Mouse (Mus musculus) heart, embryonic 12.5 days (tissue): Measurements from ENCODE around the gene Foxn1. TPM values are rescaled to one million over a fixed set of nuclear protein-coding genes. Genes with fewer than 3 reads are reported as not detected.
A peak's percentile ranks its signal among the peaks of the same experiment; 100 is the strongest.

ENCODE experiments used
- ATAC-seq: fragments of 200-750 bp; cut with Nextera tagmentation; 2 replicates; pipeline ENCODE4 v1.8.0; 2017; ENCODE audit warnings: moderate TSS enrichment, moderate library complexity; ENCODE audit not compliant: insufficient number of reproducible peaks, low FRiP score
- H3K27ac ChIP-seq: fragments of 300-500 bp; sonication (generic); 2 replicates; pipeline ENCODE4 v1.5.1; 2016; ENCODE audit warnings: mild to moderate bottlenecking, moderate library complexity; ENCODE audit not compliant: poor library complexity, severe bottlenecking
- H3K27me3 ChIP-seq: fragments of 300-500 bp; sonication (generic); replicated peaks from 2 replicates; pipeline ENCODE4 v1.6.1; 2016; ENCODE audit warnings: mild to moderate bottlenecking, moderate library complexity
- H3K36me3 ChIP-seq: fragments of 300-500 bp; sonication (generic); 2 replicates; pipeline ENCODE4 v1.6.1; 2016; ENCODE audit warnings: mild to moderate bottlenecking, moderate library complexity
- H3K4me1 ChIP-seq: fragments of 300-500 bp; sonication (generic); replicated peaks from 2 replicates; pipeline ENCODE4 v1.6.1; 2016; ENCODE audit warnings: mild to moderate bottlenecking
- H3K4me2 ChIP-seq: fragments of 300-500 bp; sonication (generic); 2 replicates; pipeline ENCODE4 v1.6.1; 2016; ENCODE audit warnings: mild to moderate bottlenecking, moderate library complexity
- H3K4me3 ChIP-seq: fragments of 300-500 bp; sonication (generic); 2 replicates; pipeline ENCODE4 v1.5.1; 2016; ENCODE audit warnings: mild to moderate bottlenecking
- H3K9ac ChIP-seq: fragments of 300-500 bp; sonication (generic); 2 replicates; pipeline ENCODE4 v1.6.1; 2016; ENCODE audit warnings: mild to moderate bottlenecking, moderate library complexity
- H3K9me3 ChIP-seq: fragments of 300-500 bp; sonication (generic); replicated peaks from 2 replicates; pipeline ENCODE4 v1.6.1; 2016; ENCODE audit warnings: mild to moderate bottlenecking, moderate library complexity
- WGBS: fragments of 180-500 bp; shearing (Covaris S2); methylation state at CpG from one replicate; pipeline ENCODE4 v1.1.7; 2016; 5-methylcytosine and 5-hydroxymethylcytosine counted together
- polyA plus RNA-seq: library from polyadenylated mRNA; unstranded; fragments of >200 nt; fragmentation: Nextera tagmentation; extraction: Ambion mirVana; gene quantifications from 2 replicates; pipeline ENCODE4 v1.2.1, GENCODE M21; 2016

Foxn1 gene
- polyA plus RNA-seq, 1 experiment from 2014 or later: not detected

GRCm38 (mm10) chr11:78399680-78400079 lies 13.3 kb upstream of the Foxn1 start:
- H3K27ac ChIP-seq: no peak overlapping the region
- ATAC-seq: no peak

GRCm38 (mm10) chr11:78398212-78398611 lies 11.9 kb upstream of the Foxn1 start:
- Histone ChIP-seq H3K4me1 (0 out of 2 replicates have a peak, but pooled peaks cover 4% of the 10 kb centered on the region), H3K9ac (no peak overlapping the region), H3K27ac (no peak overlapping the region), H3K4me3 (no peak overlapping the region), H3K27me3 (peaks cover 55% of the 10 kb centered on the region), H3K9me3 (no peaks in the 10 kb centered on the region), H3K36me3 (no peaks in the 10 kb centered on the region), H3K4me2 (no peak overlapping the region)
- 75% methylated on average over 6 of the region's 6 CpGs for WGBS
- ATAC-seq: no peak

More at GRCm38 (mm10) chr11:78399680-78400079, 13.3 kb upstream of the Foxn1 start:
- H3K4me3 ChIP-seq: no peak overlapping the region
- no peak overlapping the region for H3K4me2 ChIP-seq
- peaks cover 62% of the 10 kb centered on the region for H3K27me3 ChIP-seq
- H3K9ac ChIP-seq: no peak overlapping the region
- 21% methylated on average over 8 of the region's 8 CpGs for WGBS
- H3K36me3 ChIP-seq: no peaks in the 10 kb centered on the region
- 0 out of 2 replicates have a peak, but pooled peaks cover 4% of the 10 kb centered on the region for H3K4me1 ChIP-seq
- H3K9me3 ChIP-seq: no peaks in the 10 kb centered on the region

- Histone ChIP-seq H3K27me3 (peaks cover 55% of the 10 kb centered on the region), H3K4me2 (peak overlapping the region; percentile 55), H3K27ac (no peak overlapping the region), H3K4me3 (peak overlapping the region; percentile 12; the same call in 1 of the 2 replicates), H3K4me1 (0 out of 2 replicates have a peak, but pooled peaks cover 4% of the 10 kb centered on the region), H3K36me3 (no peaks in the 10 kb centered on the region), H3K9ac (peak overlapping the region; percentile 49; the same call in 1 of the 2 replicates), H3K9me3 (no peaks in the 10 kb centered on the region)
- no peak for ATAC-seq
- 12% methylated on average over 18 of the region's 18 CpGs for WGBS
Observed at GRCm38 (mm10) chr11:78397397-78397796, 11.0 kb upstream of the Foxn1 start.

GRCm38 (mm10) chr11:78396950-78397349 lies 10.6 kb upstream of the Foxn1 start:
- 49% methylated on average over 11 of the region's 11 CpGs for WGBS

GRCm38 (mm10) chr11:78392728-78393127 lies 6.4 kb upstream of the Foxn1 start:
- Histone ChIP-seq H3K4me3 (no peak overlapping the region), H3K9me3 (no peaks in the 10 kb centered on the region), H3K9ac (no peak overlapping the region), H3K27ac (no peak overlapping the region), H3K4me1 (0 out of 2 replicates have a peak, but pooled peaks cover 4% of the 10 kb centered on the region), H3K36me3 (no peaks in the 10 kb centered on the region), H3K27me3 (peaks cover 22% of the 10 kb centered on the region), H3K4me2 (no peak overlapping the region)
- 57% methylated on average over 3 of the region's 3 CpGs for WGBS
- no peak for ATAC-seq

More at GRCm38 (mm10) chr11:78396950-78397349, 10.6 kb upstream of the Foxn1 start:
- no peak overlapping the region for H3K27ac ChIP-seq
- no peaks in the 10 kb centered on the region for H3K9me3 ChIP-seq
- peak overlapping the region; percentile 55 for H3K4me2 ChIP-seq
- no peak for ATAC-seq
- no peaks in the 10 kb centered on the region for H3K36me3 ChIP-seq
- H3K9ac ChIP-seq: peak overlapping the region; percentile 49; the same call in 1 of the 2 replicates
- 0 out of 2 replicates have a peak, but pooled peaks cover 4% of the 10 kb centered on the region for H3K4me1 ChIP-seq
- H3K27me3 ChIP-seq: peaks cover 51% of the 10 kb centered on the region
- H3K4me3 ChIP-seq: 0 out of 2 replicates have a peak overlapping the region, but pooled peaks have one; percentile 12

GRCm38 (mm10) chr11:78385776-78386175 lies 582 bp downstream of the Foxn1 start:
- Histone ChIP-seq H3K36me3 (no peaks in the 10 kb centered on the region), H3K4me3 (no peak overlapping the region), H3K27me3 (peaks cover 40% of the 10 kb centered on the region), H3K27ac (no peak overlapping the region), H3K9ac (no peak overlapping the region), H3K4me1 (no peaks in the 10 kb centered on the region), H3K9me3 (no peaks in the 10 kb centered on the region), H3K4me2 (no peak overlapping the region)
- WGBS: 79% methylated on average over 10 of the region's 10 CpGs
- no peak for ATAC-seq

GRCm38 (mm10) chr11:78382701-78383100 lies 3.7 kb downstream of the Foxn1 start:
- Histone ChIP-seq H3K27ac (no peak overlapping the region), H3K4me2 (no peak overlapping the region), H3K9me3 (no peaks in the 10 kb centered on the region), H3K9ac (no peak overlapping the region), H3K4me3 (no peak overlapping the region), H3K4me1 (no peaks in the 10 kb centered on the region), H3K27me3 (peaks cover 62% of the 10 kb centered on the region), H3K36me3 (no peaks in the 10 kb centered on the region)
- no peak for ATAC-seq
- 25% methylated on average over 5 of the region's 5 CpGs for WGBS

- Histone ChIP-seq H3K4me3 (no peak overlapping the region), H3K9ac (no peak overlapping the region), H3K36me3 (no peaks in the 10 kb centered on the region), H3K27ac (no peak overlapping the region), H3K27me3 (peaks cover 66% of the 10 kb centered on the region), H3K9me3 (no peaks in the 10 kb centered on the region), H3K4me1 (no peaks in the 10 kb centered on the region), H3K4me2 (no peak overlapping the region)
- WGBS: 65% methylated on average over 7 of the region's 7 CpGs
- no peak for ATAC-seq
Observed at GRCm38 (mm10) chr11:78382286-78382685, 4.1 kb downstream of the Foxn1 start.

DNA sequence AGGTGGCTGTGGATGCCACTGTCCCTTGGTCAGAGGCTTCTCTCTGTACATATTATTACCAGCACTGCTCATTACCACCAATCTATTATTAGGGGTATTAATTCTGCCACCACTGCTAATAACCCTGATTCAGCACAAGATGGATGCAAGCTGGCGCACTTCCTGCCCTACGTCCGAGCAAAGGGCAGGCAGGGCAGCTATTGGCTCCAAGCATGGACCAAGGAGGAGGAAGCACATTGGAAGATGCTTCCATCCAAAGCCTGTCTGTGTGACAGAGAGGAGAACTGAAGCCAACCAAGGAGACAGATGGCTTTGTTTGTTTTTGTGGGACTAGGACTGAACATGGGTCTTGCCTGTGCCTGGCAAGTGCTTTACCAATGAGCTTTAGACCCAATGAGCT lies 5.4 kb downstream of the Foxn1 start:
- 84% methylated on average over 3 of the region's 3 CpGs for WGBS
- Histone ChIP-seq H3K36me3 (no peaks in the 10 kb centered on the region), H3K27ac (no peak overlapping the region), H3K9me3 (no peaks in the 10 kb centered on the region), H3K4me2 (no peak overlapping the region), H3K4me3 (no peak overlapping the region), H3K4me1 (no peaks in the 10 kb centered on the region), H3K27me3 (peaks cover 58% of the 10 kb centered on the region), H3K9ac (no peak overlapping the region)
- no peak for ATAC-seq

DNA sequence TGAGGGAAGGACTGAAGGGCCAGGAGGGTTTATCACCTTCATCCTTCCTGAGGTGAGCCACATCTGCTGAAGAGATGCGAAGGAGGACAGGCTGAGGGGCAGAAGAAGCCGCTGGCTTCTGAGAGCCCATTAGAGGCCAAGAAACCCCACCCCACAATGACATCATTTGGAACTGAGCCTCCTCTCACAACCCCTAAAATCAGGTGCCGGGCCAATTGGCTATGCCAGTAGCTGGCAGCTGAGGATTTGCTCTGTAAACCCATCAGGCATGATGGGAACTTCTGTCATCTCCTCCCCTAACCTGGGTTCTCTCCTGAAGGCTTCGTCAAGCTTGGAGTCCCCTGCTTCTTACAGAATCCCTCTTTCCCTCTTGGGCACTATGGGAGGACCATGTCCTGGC lies 6.0 kb downstream of the Foxn1 start:
- Histone ChIP-seq H3K27me3 (peaks cover 51% of the 10 kb centered on the region), H3K27ac (no peak overlapping the region), H3K4me3 (no peak overlapping the region), H3K9ac (no peak overlapping the region), H3K4me2 (no peak overlapping the region), H3K36me3 (no peaks in the 10 kb centered on the region), H3K9me3 (no peaks in the 10 kb centered on the region), H3K4me1 (no peaks in the 10 kb centered on the region)
- WGBS: 68% methylated on average over 4 of the region's 4 CpGs
- no peak for ATAC-seq

- Histone ChIP-seq H3K9me3 (no peaks in the 10 kb centered on the region), H3K4me3 (no peak overlapping the region), H3K4me1 (no peaks in the 10 kb centered on the region), H3K27me3 (peaks cover 29% of the 10 kb centered on the region), H3K4me2 (no peak overlapping the region), H3K27ac (no peak overlapping the region), H3K36me3 (no peaks in the 10 kb centered on the region), H3K9ac (no peak overlapping the region)
- ATAC-seq: no peak
- 42% methylated on average over 12 of the region's 12 CpGs for WGBS
Observed at GRCm38 (mm10) chr11:78377549-78378159, 8.7 kb downstream of the Foxn1 start.

- 69% methylated on average over 8 of the region's 8 CpGs for WGBS
- Histone ChIP-seq H3K27ac (no peak overlapping the region), H3K36me3 (no peaks in the 10 kb centered on the region), H3K9me3 (no peaks in the 10 kb centered on the region), H3K27me3 (peaks cover 19% of the 10 kb centered on the region), H3K4me2 (no peak overlapping the region), H3K4me1 (no peaks in the 10 kb centered on the region), H3K4me3 (no peak overlapping the region), H3K9ac (no peak overlapping the region)
- ATAC-seq: no peak
Observed at GRCm38 (mm10) chr11:78374147-78374546, 12.2 kb downstream of the Foxn1 start.
